Mouse (Mus musculus) C2C12 (cell line): ENCODE measurements around the gene Zdhhc1.

Source experiments
- CEBPB ChIP-seq: IDR thresholded peaks from one replicate; pipeline ENCODE4 v1.6.1; 2011; ENCODE audit warnings: low read depth, mild to moderate bottlenecking, control low read depth, moderate library complexity
- CTCF ChIP-seq: IDR thresholded peaks from one replicate; pipeline ENCODE4 v1.5.1; 2011; ENCODE audit not compliant: control insufficient read depth, insufficient read depth, insufficient read length

DNA sequence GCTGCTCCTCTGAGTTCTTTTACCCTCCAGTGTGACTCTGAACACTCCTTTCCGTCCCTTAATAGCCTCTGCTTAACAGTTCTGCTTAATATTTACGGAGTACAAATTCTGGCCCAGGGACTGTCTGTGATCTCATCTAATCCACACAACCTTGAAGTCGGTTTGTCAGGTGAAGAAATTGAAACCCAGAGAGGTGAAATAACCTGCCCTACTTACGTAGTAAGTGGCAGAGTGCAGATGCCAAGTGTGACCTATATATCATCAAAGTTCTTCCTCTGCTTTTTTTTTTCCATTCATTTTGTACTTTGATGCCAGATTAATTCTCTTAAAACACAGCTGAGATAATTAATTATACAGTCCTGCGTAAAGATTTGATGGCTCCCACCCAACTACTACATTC lies 62.6 kb downstream of the Zdhhc1 start:
- no peak for TF ChIP-seq CTCF
- TF ChIP-seq CEBPB = no peak
